Mouse (Mus musculus): ENCODE measurements around the gene Zfp775. TPM values are rescaled to one million over a fixed set of nuclear protein-coding genes. Genes with fewer than 3 reads are reported as not detected.

Gene Zfp775
- polyA plus RNA-seq, 1 experiment from 2014 or later = 7.4 TPM

- H3K9me3 ChIP-seq (replicated peaks; ENCODE audit: control insufficient read depth, low read length) = no peaks in the 10 kb centered on the region
- no peaks in the 10 kb centered on the region for H3K27me3 ChIP-seq (ENCODE audit: control insufficient read depth, insufficient read depth, low read length)
- no peak overlapping the region for H3K9ac ChIP-seq (replicated peaks; ENCODE audit: low read length)
- H3K4me2 ChIP-seq (ENCODE audit: low read depth, low read length) = no peak overlapping the region
- H3K4me3 ChIP-seq (ENCODE audit: low read depth, low read length) = no peak overlapping the region
- H3K36me3 ChIP-seq (replicated peaks; ENCODE audit: control insufficient read depth, insufficient read depth, low read depth, low read length) = no peaks in the 10 kb centered on the region
- no peak for DNase-seq (ENCODE audit: low spot score)
- no peak overlapping the region for H3K27ac ChIP-seq (replicated peaks; ENCODE audit: low read depth, low read length)
- ATAC-seq (replicated peaks; ENCODE audit: insufficient number of reproducible peaks, low FRiP score, low TSS enrichment, low read depth) = no peak
- 67% methylated on average over 5 of the region's 5 CpGs for WGBS
- H3K4me1 ChIP-seq (ENCODE audit: control insufficient read depth, insufficient read depth, low read length) = no peaks in the 10 kb centered on the region
These were observed 23.1 kb upstream of the Zfp775 start for GRCm38 (mm10) chr6:48578736-48579135.

GRCm38 (mm10) chr6:48579215-48579648, 22.6 kb upstream of the Zfp775 start:
- Histone ChIP-seq H3K27ac (replicated peaks; ENCODE audit: low read depth, low read length) (no peak overlapping the region), H3K36me3 (replicated peaks; ENCODE audit: control insufficient read depth, insufficient read depth, low read depth, low read length) (no peaks in the 10 kb centered on the region), H3K27me3 (ENCODE audit: control insufficient read depth, insufficient read depth, low read length) (no peaks in the 10 kb centered on the region), H3K9ac (replicated peaks; ENCODE audit: low read length) (no peak overlapping the region), H3K4me2 (ENCODE audit: low read depth, low read length) (no peak overlapping the region), H3K4me1 (ENCODE audit: control insufficient read depth, insufficient read depth, low read length) (no peaks in the 10 kb centered on the region), H3K9me3 (replicated peaks; ENCODE audit: control insufficient read depth, low read length) (no peaks in the 10 kb centered on the region), H3K4me3 (ENCODE audit: low read depth, low read length) (no peak overlapping the region)
- WGBS = 34% methylated on average over 5 of the region's 5 CpGs
- no peak for DNase-seq (ENCODE audit: low spot score)
- ATAC-seq (replicated peaks; ENCODE audit: insufficient number of reproducible peaks, low FRiP score, low TSS enrichment, low read depth) = no peak

- Histone ChIP-seq H3K4me1 (ENCODE audit: control insufficient read depth, insufficient read depth, low read length) (no peaks in the 10 kb centered on the region), H3K27ac (replicated peaks; ENCODE audit: low read depth, low read length) (no peak overlapping the region), H3K9ac (replicated peaks; ENCODE audit: low read length) (no peak overlapping the region), H3K4me3 (ENCODE audit: low read depth, low read length) (no peak overlapping the region), H3K9me3 (replicated peaks; ENCODE audit: control insufficient read depth, low read length) (no peaks in the 10 kb centered on the region), H3K36me3 (replicated peaks; ENCODE audit: control insufficient read depth, insufficient read depth, low read depth, low read length) (no peaks in the 10 kb centered on the region), H3K27me3 (ENCODE audit: control insufficient read depth, insufficient read depth, low read length) (no peaks in the 10 kb centered on the region), H3K4me2 (ENCODE audit: low read depth, low read length) (no peak overlapping the region)
- WGBS = 45% methylated on average over 3 of the region's 3 CpGs
- DNase-seq (ENCODE audit: low spot score) (no peak), ATAC-seq (replicated peaks; ENCODE audit: insufficient number of reproducible peaks, low FRiP score, low TSS enrichment, low read depth) (no peak)
These were observed 20.6 kb upstream of the Zfp775 start for GRCm38 (mm10) chr6:48581257-48581656.

GRCm38 (mm10) chr6:48582037-48582436, 19.8 kb upstream of the Zfp775 start:
- Histone ChIP-seq H3K4me3 (ENCODE audit: low read depth, low read length) (no peak overlapping the region), H3K4me1 (ENCODE audit: control insufficient read depth, insufficient read depth, low read length) (no peaks in the 10 kb centered on the region), H3K9ac (replicated peaks; ENCODE audit: low read length) (no peak overlapping the region), H3K4me2 (ENCODE audit: low read depth, low read length) (no peak overlapping the region), H3K27me3 (ENCODE audit: control insufficient read depth, insufficient read depth, low read length) (no peaks in the 10 kb centered on the region), H3K9me3 (replicated peaks; ENCODE audit: control insufficient read depth, low read length) (no peaks in the 10 kb centered on the region), H3K27ac (replicated peaks; ENCODE audit: low read depth, low read length) (no peak overlapping the region), H3K36me3 (replicated peaks; ENCODE audit: control insufficient read depth, insufficient read depth, low read depth, low read length) (no peaks in the 10 kb centered on the region)
- WGBS = 65% methylated on average over 3 of the region's 3 CpGs
- DNase-seq (ENCODE audit: low spot score) = peak; percentile 87
- peak; percentile 48; the same call in 1 of the 2 replicates for ATAC-seq (replicated peaks; ENCODE audit: insufficient number of reproducible peaks, low FRiP score, low TSS enrichment, low read depth)

- no peak within 1 kb of the TSS for H3K4me3 ChIP-seq (ENCODE audit: low read depth, low read length)
- 42% methylated on average over 6 of the region's 6 CpGs for WGBS
- no peak within 1 kb of the TSS for H3K27ac ChIP-seq (replicated peaks; ENCODE audit: low read depth, low read length)
- H3K9ac ChIP-seq (replicated peaks; ENCODE audit: low read length) = no peak within 1 kb of the TSS
- ATAC-seq (replicated peaks; ENCODE audit: insufficient number of reproducible peaks, low FRiP score, low TSS enrichment, low read depth) (no peak), DNase-seq (ENCODE audit: low spot score) (no peak)
- H3K4me2 ChIP-seq (ENCODE audit: low read depth, low read length) = no peak within 1 kb of the TSS
- no peaks in the 10 kb centered on the region for H3K27me3 ChIP-seq (ENCODE audit: control insufficient read depth, insufficient read depth, low read length)
- peaks cover 2% of the 10 kb centered on the region; the same call in 1 of the 2 replicates for H3K4me1 ChIP-seq (ENCODE audit: control insufficient read depth, insufficient read depth, low read length)
- no peaks in the 10 kb centered on the region for H3K9me3 ChIP-seq (replicated peaks; ENCODE audit: control insufficient read depth, low read length)
- no peaks in the 10 kb centered on the region for H3K36me3 ChIP-seq (replicated peaks; ENCODE audit: control insufficient read depth, insufficient read depth, low read depth, low read length)
These were observed 12.6 kb upstream of the Zfp775 start, which contains the start of gene Gm45021 for GRCm38 (mm10) chr6:48589194-48589750. Gm45021 (plus strand) TSS chr6:48589610.

GRCm38 (mm10) chr6:48591221-48591845, 10.5 kb upstream of the Zfp775 start:
- Histone ChIP-seq H3K9me3 (replicated peaks; ENCODE audit: control insufficient read depth, low read length) (peaks cover 3% of the 10 kb centered on the region), H3K4me3 (ENCODE audit: low read depth, low read length) (no peak overlapping the region), H3K27ac (replicated peaks; ENCODE audit: low read depth, low read length) (no peak overlapping the region), H3K36me3 (replicated peaks; ENCODE audit: control insufficient read depth, insufficient read depth, low read depth, low read length) (peaks cover 3% of the 10 kb centered on the region), H3K4me1 (ENCODE audit: control insufficient read depth, insufficient read depth, low read length) (peaks cover 2% of the 10 kb centered on the region; the same call in 1 of the 2 replicates), H3K27me3 (ENCODE audit: control insufficient read depth, insufficient read depth, low read length) (no peaks in the 10 kb centered on the region), H3K4me2 (ENCODE audit: low read depth, low read length) (no peak overlapping the region), H3K9ac (replicated peaks; ENCODE audit: low read length) (no peak overlapping the region)
- DNase-seq (ENCODE audit: low spot score) = no peak
- 90% methylated on average over 3 of the region's 3 CpGs for WGBS
- ATAC-seq (replicated peaks; ENCODE audit: insufficient number of reproducible peaks, low FRiP score, low TSS enrichment, low read depth) = no peak

- WGBS = 85% methylated on average over 6 of the region's 6 CpGs
These were observed 10.0 kb upstream of the Zfp775 start for GRCm38 (mm10) chr6:48591871-48592270.

More at GRCm38 (mm10) chr6:48591871-48592270, 10.0 kb upstream of the Zfp775 start:
- Histone ChIP-seq H3K36me3 (replicated peaks; ENCODE audit: control insufficient read depth, insufficient read depth, low read depth, low read length) (peaks cover 9% of the 10 kb centered on the region), H3K4me3 (ENCODE audit: low read depth, low read length) (no peak overlapping the region), H3K27ac (replicated peaks; ENCODE audit: low read depth, low read length) (no peak overlapping the region), H3K4me1 (ENCODE audit: control insufficient read depth, insufficient read depth, low read length) (peaks cover 2% of the 10 kb centered on the region; the same call in 1 of the 2 replicates), H3K9ac (replicated peaks; ENCODE audit: low read length) (no peak overlapping the region), H3K4me2 (ENCODE audit: low read depth, low read length) (no peak overlapping the region), H3K9me3 (replicated peaks; ENCODE audit: control insufficient read depth, low read length) (peaks cover 9% of the 10 kb centered on the region), H3K27me3 (ENCODE audit: control insufficient read depth, insufficient read depth, low read length) (no peaks in the 10 kb centered on the region)
- DNase-seq (ENCODE audit: low spot score) (no peak), ATAC-seq (replicated peaks; ENCODE audit: insufficient number of reproducible peaks, low FRiP score, low TSS enrichment, low read depth) (no peak)

Measured in embryonic facial prominence, embryonic 11.5 days (tissue).